Mouse (Mus musculus) embryonic facial prominence, embryonic 15.5 days (tissue): ENCODE measurements at regions not wholly inside any gene's neighbourhood (a gene's known extent, or its start where the extent isn't known, plus 50 kb on each side); places are given as distances from the start of the nearest gene placed in this dataset.

Experiments used
- ATAC-seq: fragments of 200-750 bp; cut with Nextera tagmentation; 2 replicates; pipeline ENCODE4 v1.8.0; 2017; ENCODE audit warnings: low read depth, moderate TSS enrichment; ENCODE audit not compliant: insufficient number of reproducible peaks, low FRiP score, low TSS enrichment
- H3K27ac ChIP-seq: fragments of 300-500 bp; sonication (generic); replicated peaks from 2 replicates; pipeline ENCODE4 v1.5.1; 2015; ENCODE audit warnings: mild to moderate bottlenecking, inconsistent platforms
- H3K27me3 ChIP-seq: fragments of 300-500 bp; sonication (generic); 2 replicates; pipeline ENCODE4 v1.6.1; 2015; ENCODE audit warnings: inconsistent platforms
- H3K36me3 ChIP-seq: fragments of 300-500 bp; sonication (generic); 2 replicates; pipeline ENCODE4 v1.6.1; 2015; ENCODE audit warnings: mild to moderate bottlenecking, inconsistent platforms
- H3K4me1 ChIP-seq: fragments of 300-500 bp; sonication (generic); 2 replicates; pipeline ENCODE4 v1.6.1; 2015; ENCODE audit warnings: inconsistent platforms
- H3K4me2 ChIP-seq: fragments of 300-500 bp; sonication (generic); replicated peaks from 2 replicates; pipeline ENCODE4 v1.6.1; 2015; ENCODE audit warnings: mild to moderate bottlenecking, inconsistent platforms
- H3K4me3 ChIP-seq: fragments of 300-500 bp; sonication (generic); replicated peaks from 2 replicates; pipeline ENCODE4 v1.5.1; 2015; ENCODE audit warnings: mild to moderate bottlenecking, inconsistent platforms
- H3K9ac ChIP-seq: fragments of 300-500 bp; sonication (generic); 2 replicates; pipeline ENCODE4 v1.6.1; 2015; ENCODE audit warnings: inconsistent platforms
- H3K9me3 ChIP-seq: fragments of 300-500 bp; sonication (generic); replicated peaks from 2 replicates; pipeline ENCODE4 v1.6.1; 2016; ENCODE audit warnings: inconsistent platforms
- WGBS: fragments of 180-500 bp; shearing (Covaris S2); methylation state at CpG from one replicate; pipeline ENCODE4 v1.1.7; 2015; 5-methylcytosine and 5-hydroxymethylcytosine counted together

- ATAC-seq: no peak
Measured at GRCm38 (mm10) chr4:57362652-57363051, 61.0 kb upstream of the Ptpn3 start.

GRCm38 (mm10) chr4:57369736-57370373 is 64.2 kb upstream of the Palm2 start:
- WGBS: 14% methylated on average over 12 of the region's 12 CpGs
- Histone ChIP-seq H3K4me2 (no peak overlapping the region), H3K27ac (no peak overlapping the region), H3K4me3 (no peak overlapping the region), H3K4me1 (no peaks in the 10 kb centered on the region), H3K27me3 (no peaks in the 10 kb centered on the region), H3K9ac (no peak overlapping the region), H3K9me3 (no peaks in the 10 kb centered on the region), H3K36me3 (no peaks in the 10 kb centered on the region)
- peak; percentile 79; the same call in 1 of the 2 replicates for ATAC-seq

More at GRCm38 (mm10) chr4:57362652-57363051, 61.0 kb upstream of the Ptpn3 start:
- 76% methylated on average over 8 of the region's 8 CpGs for WGBS
- H3K9ac ChIP-seq: no peak overlapping the region
- no peaks in the 10 kb centered on the region for H3K27me3 ChIP-seq
- H3K9me3 ChIP-seq: no peaks in the 10 kb centered on the region
- H3K4me1 ChIP-seq: no peaks in the 10 kb centered on the region
- H3K4me2 ChIP-seq: no peak overlapping the region
- H3K27ac ChIP-seq: no peak overlapping the region
- no peaks in the 10 kb centered on the region for H3K36me3 ChIP-seq
- no peak overlapping the region for H3K4me3 ChIP-seq

DNA sequence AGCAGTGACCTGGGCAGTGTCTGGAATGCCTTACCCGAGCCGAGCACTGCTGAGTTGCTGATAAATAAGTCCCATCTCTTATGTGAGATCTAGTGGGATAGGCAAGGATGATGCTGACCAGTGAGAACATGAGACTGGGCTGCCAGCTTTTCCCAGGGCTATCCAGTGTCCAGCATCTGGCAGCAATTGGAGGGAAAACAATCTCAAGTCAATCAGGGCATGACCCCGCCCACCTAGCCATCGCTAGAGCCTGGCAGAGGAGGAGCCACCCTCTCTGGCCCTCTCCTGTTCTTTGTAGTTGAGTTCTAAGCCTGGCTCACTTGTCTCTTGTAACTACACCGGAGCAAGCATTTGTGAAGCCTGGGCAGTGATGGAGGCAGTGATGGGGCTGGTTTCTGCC is 56.2 kb upstream of the Palm2 start:
- Histone ChIP-seq H3K36me3 (no peaks in the 10 kb centered on the region), H3K9ac (no peak overlapping the region), H3K4me2 (no peak overlapping the region), H3K4me3 (no peak overlapping the region), H3K9me3 (no peaks in the 10 kb centered on the region), H3K27me3 (no peaks in the 10 kb centered on the region), H3K4me1 (peaks cover 16% of the 10 kb centered on the region), H3K27ac (no peak overlapping the region)
- no peak for ATAC-seq
- WGBS: 20% methylated on average over 5 of the region's 5 CpGs

GRCm38 (mm10) chr4:57380063-57380800 is 53.8 kb upstream of the Palm2 start:
- Histone ChIP-seq H3K4me2 (no peak overlapping the region), H3K4me1 (peaks cover 16% of the 10 kb centered on the region), H3K27me3 (no peaks in the 10 kb centered on the region), H3K27ac (no peak overlapping the region), H3K9ac (no peak overlapping the region), H3K36me3 (no peaks in the 10 kb centered on the region), H3K4me3 (no peak overlapping the region), H3K9me3 (no peaks in the 10 kb centered on the region)
- 54% methylated on average over 9 of the region's 9 CpGs for WGBS
- no peak for ATAC-seq

DNA sequence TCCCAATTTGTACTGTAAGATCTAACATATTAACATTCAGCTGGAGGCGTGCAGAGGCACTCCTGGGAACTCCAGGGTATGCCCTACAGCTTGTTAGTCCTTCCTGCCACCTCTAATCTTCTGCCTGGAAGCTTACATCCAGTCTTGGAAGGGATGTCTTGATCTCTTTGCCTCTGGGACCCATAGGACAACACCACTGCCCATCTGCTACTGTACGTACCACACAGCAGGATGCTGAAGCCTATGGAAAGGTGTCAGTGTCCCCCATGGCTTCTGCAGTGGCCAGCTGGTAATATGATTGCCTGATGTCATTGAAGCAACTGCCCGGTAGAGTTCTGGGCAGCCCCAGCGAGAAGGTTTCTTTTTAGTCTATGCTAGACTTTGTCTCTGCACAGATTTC is 52.7 kb upstream of the Palm2 start:
- no peak for ATAC-seq
- no peaks in the 10 kb centered on the region for H3K36me3 ChIP-seq
- no peak overlapping the region for H3K4me2 ChIP-seq
- H3K27ac ChIP-seq: no peak overlapping the region
- no peaks in the 10 kb centered on the region for H3K9me3 ChIP-seq
- WGBS: 83% methylated on average over 4 of the region's 4 CpGs
- H3K4me1 ChIP-seq: peaks cover 16% of the 10 kb centered on the region
- H3K4me3 ChIP-seq: no peak overlapping the region
- H3K9ac ChIP-seq: no peak overlapping the region
- no peaks in the 10 kb centered on the region for H3K27me3 ChIP-seq
